Comparison of ENCODE assay signal across 18 mouse cellular contexts in the genomic region with DNA sequence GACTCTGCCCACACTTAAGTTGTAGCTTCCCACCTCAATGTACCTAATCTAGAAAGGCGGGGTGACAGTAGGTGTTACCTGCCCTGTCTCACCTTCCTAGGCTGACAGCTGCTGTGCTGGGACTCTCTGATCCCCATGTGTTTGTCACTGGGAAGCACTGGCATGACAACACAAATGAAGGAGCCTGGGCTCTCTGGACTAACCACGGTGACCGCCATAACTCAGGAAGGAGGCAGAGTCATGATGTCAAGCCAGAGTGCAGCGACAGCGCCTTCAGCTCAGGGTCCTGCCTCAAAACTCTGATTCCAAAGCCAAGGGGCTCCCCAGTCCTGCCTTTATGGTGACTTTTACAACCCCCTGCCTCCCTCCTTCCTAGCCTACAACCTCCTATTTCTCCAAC. TPM values are rescaled to one million over a fixed set of nuclear protein-coding genes. Genes with fewer than 3 reads are reported as not detected.
A peak's percentile ranks its signal among the peaks of the same experiment; 100 is the strongest.
DNase-seq lines count a peak whose midpoint lies in the region; TF ChIP-seq lines count a peak whose summit lies in the region.
"Had no signal": no experiment of that assay in that cellular context is flagged by ENCODE, and none has a peak within 500 bp of the region (broad histone marks: within the 10 kb centered on the region; RNA-seq: fewer than 3 reads in every experiment).

No protein-coding gene starts in this region.

- TF ChIP-seq CTCF in layer of hippocampus, adult 2 months (conservative IDR thresholded peaks at IDR 0.05), result no peak

- no peak overlapping the region for H3K4me3 ChIP-seq in layer of hippocampus, adult 2 months
- H3K4me3 ChIP-seq: embryonic facial prominence, embryonic 15.5 days; erythroblast, embryonic 14.5 days; forebrain, embryonic 10.5 days; heart, embryonic 15.5 days; hindbrain, embryonic 15.5 days had no signal

- H3K27ac ChIP-seq in layer of hippocampus, adult 2 months, result peak overlapping the region; percentile 46; the same call in 1 of the 2 replicates
- H3K27ac ChIP-seq: embryonic facial prominence, embryonic 15.5 days; forebrain, embryonic 10.5 days; heart, embryonic 15.5 days; hindbrain, embryonic 15.5 days had no signal

- peak; percentile 84 for DNase-seq in heart, adult 11 months
- DNase-seq in heart, adult 8-10 months (ENCODE audit: low spot score), result no peak
- no peak for DNase-seq in layer of hippocampus, adult 2 months (ENCODE audit: low spot score in 2 of 2)
- DNase-seq in layer of hippocampus, adult 8-10 months (ENCODE audit: low spot score in 2 of 2), result no peak
- DNase-seq in thymus, postnatal 14 days, result peak; percentile 1
- no peak for DNase-seq in thymus, postnatal 10 days (ENCODE audit: low spot score in 2 of 2)
- no peak for DNase-seq in lung, adult 18-20 months
- DNase-seq: adrenal gland, postnatal 10 days; cerebellum, adult 11 months; cerebellum, adult 8-10 months; cerebellum, postnatal 14 days; embryo, embryonic 11 days; gastrocnemius, postnatal 10 days had no signal

RNA-seq across cellular contexts. Expression of a gene that starts 14.8 kb away (rescaled TPM):
- 10 to 100 TPM; 26.9 to 39.0 (median 30.5) TPM for total RNA-seq in heart, adult 8-10 months (2022)
- total RNA-seq in layer of hippocampus, adult 2 months (2021), result 100 to 1,000 TPM; 177 to 193 TPM
- total RNA-seq in layer of hippocampus, adult 8-10 months (2022), result 100 to 1,000 TPM; 143 to 198 (median 175) TPM

Comparison
In these comparisons a context has a peak if more than half of its experiments do, and no peak if none do; other contexts are left out.
1. DNase-seq: peak in heart, adult 11 months (single experiment) and thymus, postnatal 14 days (single experiment); none in heart, adult 8-10 months (single experiment), layer of hippocampus, adult 2 months (0 of 2), layer of hippocampus, adult 8-10 months (0 of 2), thymus, postnatal 10 days (0 of 2) and lung, adult 18-20 months (0 of 2).